ENCODE assay signal across 8 mouse cellular contexts in genomic region chr17:43666576-43667289, GRCm38 (mm10). TPM values are rescaled to one million over a fixed set of nuclear protein-coding genes. Genes with fewer than 3 reads are reported as not detected.
DNase-seq lines count a peak whose midpoint lies in the region; ATAC-seq and TF ChIP-seq lines count a peak whose summit lies in the region.

Gene Slc25a27 (minus strand): TSS chr17:43667214.

- no peak for TF ChIP-seq CTCF in embryonic fibroblast, embryonic 13.5 days (IDR thresholded peaks at IDR 0.05; ENCODE audit: borderline replicate concordance, insufficient read depth, low read length)
- no peak for TF ChIP-seq CTCF in midbrain, postnatal 0 days (IDR thresholded peaks at IDR 0.05)

- no peak for TF ChIP-seq POLR2A in embryonic fibroblast, embryonic 13.5 days (IDR thresholded peaks at IDR 0.05; ENCODE audit: low read depth, low read length)

- DNase-seq in B cell, adult 2 months, result peak; percentile 88 to 89
- peak; percentile 98 for DNase-seq in brain, adult 2 months (ENCODE audit: low read depth, low spot score)
- peak; percentile 97 for DNase-seq in midbrain, postnatal 0 days (ENCODE audit: low spot score)
- peak; percentile 49 to 81 for DNase-seq in spleen, postnatal 10 days (ENCODE audit: low spot score in 2 of 2)

- H3K9me3 ChIP-seq in heart, embryonic 11.5 days (replicated peaks; ENCODE audit: control insufficient read depth, low read length), result no peaks in the 10 kb centered on the region
- H3K9me3 ChIP-seq in kidney, embryonic 15.5 days (replicated peaks), result no peaks in the 10 kb centered on the region
- H3K9me3 ChIP-seq in limb, embryonic 15.5 days, result no peaks in the 10 kb centered on the region
- no peaks in the 10 kb centered on the region for H3K9me3 ChIP-seq in midbrain, postnatal 0 days (ENCODE audit: low read length)

- WGBS in heart, embryonic 11.5 days (ENCODE audit: insufficient replicate concordance), result 1% methylated on average over 40 of the region's 41 CpGs
- WGBS in kidney, embryonic 15.5 days, result under 1% methylated on average over 35 of the region's 41 CpGs
- under 1% methylated on average over 37 of the region's 41 CpGs for WGBS in limb, embryonic 15.5 days
- WGBS in midbrain, postnatal 0 days, result under 1% methylated on average over 31 of the region's 41 CpGs

- no peaks in the 10 kb centered on the region for H3K27me3 ChIP-seq in heart, embryonic 11.5 days (ENCODE audit: control insufficient read depth, insufficient read depth, low read length)
- H3K27me3 ChIP-seq in kidney, embryonic 15.5 days, result no peaks in the 10 kb centered on the region
- H3K27me3 ChIP-seq in limb, embryonic 15.5 days, result no peaks in the 10 kb centered on the region
- H3K27me3 ChIP-seq in midbrain, postnatal 0 days (ENCODE audit: insufficient read depth, low read length), result no peaks in the 10 kb centered on the region

- peak; percentile 94 for ATAC-seq in heart, embryonic 11.5 days (replicated peaks; ENCODE audit: insufficient number of reproducible peaks, low FRiP score, low TSS enrichment)
- ATAC-seq in kidney, embryonic 15.5 days (replicated peaks; ENCODE audit: low FRiP score), result peak; percentile 97
- peak; percentile 97 for ATAC-seq in limb, embryonic 15.5 days (ENCODE audit: insufficient number of reproducible peaks, low FRiP score, low TSS enrichment, low read depth)
- peak; percentile 94 for ATAC-seq in midbrain, postnatal 0 days (ENCODE audit: low FRiP score)

- peak within 1 kb of the TSS; percentile 77 for H3K9ac ChIP-seq in heart, embryonic 11.5 days (ENCODE audit: low read depth, low read length)
- peak within 1 kb of the TSS; percentile 63 for H3K9ac ChIP-seq in kidney, embryonic 15.5 days
- H3K9ac ChIP-seq in limb, embryonic 15.5 days, result peak within 1 kb of the TSS; percentile 68
- peak within 1 kb of the TSS; percentile 90 for H3K9ac ChIP-seq in midbrain, postnatal 0 days (replicated peaks; ENCODE audit: low read length, poor library complexity, severe bottlenecking)

- H3K4me2 ChIP-seq in heart, embryonic 11.5 days, result peak within 1 kb of the TSS; percentile 93
- H3K4me2 ChIP-seq in kidney, embryonic 15.5 days, result peak within 1 kb of the TSS; percentile 83
- peak within 1 kb of the TSS; percentile 79 for H3K4me2 ChIP-seq in limb, embryonic 15.5 days
- H3K4me2 ChIP-seq in midbrain, postnatal 0 days (ENCODE audit: low read depth, low read length, poor library complexity, severe bottlenecking), result peak within 1 kb of the TSS; percentile 82

- no peak within 1 kb of the TSS for H3K27ac ChIP-seq in embryonic fibroblast, embryonic 13.5 days (ENCODE audit: insufficient read depth, low read length)
- H3K27ac ChIP-seq in heart, embryonic 11.5 days (ENCODE audit: low read depth, low read length), result 0 out of 2 replicates have a peak within 1 kb of the TSS, but pooled peaks have one; percentile 29
- peak within 1 kb of the TSS; percentile 49; the same call in 1 of the 2 replicates for H3K27ac ChIP-seq in kidney, embryonic 15.5 days
- peak within 1 kb of the TSS; percentile 75 for H3K27ac ChIP-seq in limb, embryonic 15.5 days
- peak within 1 kb of the TSS; percentile 79 for H3K27ac ChIP-seq in midbrain, postnatal 0 days (ENCODE audit: low read depth, low read length)

- peak within 1 kb of the TSS; percentile 80 for H3K4me3 ChIP-seq in embryonic fibroblast, embryonic 13.5 days (ENCODE audit: insufficient read depth, low read length)
- peak within 1 kb of the TSS; percentile 89 for H3K4me3 ChIP-seq in heart, embryonic 11.5 days (ENCODE audit: low read depth, low read length)
- H3K4me3 ChIP-seq in kidney, embryonic 15.5 days (replicated peaks), result peak within 1 kb of the TSS; percentile 60
- peak within 1 kb of the TSS; percentile 83 for H3K4me3 ChIP-seq in limb, embryonic 15.5 days
- peak within 1 kb of the TSS; percentile 91 for H3K4me3 ChIP-seq in midbrain, postnatal 0 days (ENCODE audit: low read depth, low read length)

- H3K36me3 ChIP-seq in heart, embryonic 11.5 days (ENCODE audit: control insufficient read depth, insufficient read depth, low read length), result no peaks in the 10 kb centered on the region
- H3K36me3 ChIP-seq in kidney, embryonic 15.5 days, result no peaks in the 10 kb centered on the region
- H3K36me3 ChIP-seq in limb, embryonic 15.5 days, result peaks cover 8% of the 10 kb centered on the region; the same call in 1 of the 2 replicates
- peaks cover 2% of the 10 kb centered on the region; the same call in 1 of the 2 replicates for H3K36me3 ChIP-seq in midbrain, postnatal 0 days (ENCODE audit: insufficient read depth, low read length)

- H3K4me1 ChIP-seq in embryonic fibroblast, embryonic 13.5 days (ENCODE audit: control insufficient read depth, insufficient read depth, low read length), result no peaks in the 10 kb centered on the region
- peaks cover 14% of the 10 kb centered on the region for H3K4me1 ChIP-seq in heart, embryonic 11.5 days (ENCODE audit: control insufficient read depth, insufficient read depth, low read length)
- peaks cover 22% of the 10 kb centered on the region for H3K4me1 ChIP-seq in kidney, embryonic 15.5 days
- peaks cover 17% of the 10 kb centered on the region for H3K4me1 ChIP-seq in limb, embryonic 15.5 days
- H3K4me1 ChIP-seq in midbrain, postnatal 0 days (ENCODE audit: insufficient read depth, low read length), result no peaks in the 10 kb centered on the region

RNA-seq across cellular contexts. Expression of gene Slc25a27, which starts in this region (rescaled TPM):
- polyA plus RNA-seq in embryonic fibroblast, embryonic 13.5 days (2011; ENCODE audit: insufficient read length, low read depth, missing spikeins), result 2.0 and 2.7 TPM in 2 replicates
- polyA plus RNA-seq in heart, embryonic 11.5 days (2014; fragmentation: Nextera tagmentation; extraction: Ambion mirVana), result 10.2 and 10.8 TPM in 2 replicates
- 17.8 and 22.6 TPM in 2 replicates for polyA plus RNA-seq in kidney, embryonic 15.5 days (2015; fragmentation: Nextera tagmentation; extraction: Ambion mirVana)
- 27.5 and 31.8 TPM in 2 replicates for polyA plus RNA-seq in limb, embryonic 15.5 days (2015; fragmentation: Nextera tagmentation; extraction: Ambion mirVana)
- total RNA-seq in midbrain, postnatal 0 days (2014; rRNA removed), result 44.2 and 60.2 TPM in 2 replicates
- 63.0 and 74.4 TPM in 2 replicates for polyA plus RNA-seq in midbrain, postnatal 0 days (2015; fragmentation: Nextera tagmentation; extraction: Ambion mirVana)
